Mouse (Mus musculus) heart, adult 9 months (tissue): ENCODE results near the gene Eif5.
"Not testable (repeated sequence)": the region's sequence is repeated elsewhere in the genome, so short reads cannot be mapped to it uniquely, and the experiment has no call there.

Experiments
- DNase-seq, 2 experiments: peaks; one replicate each; pipeline ENCODE4 v3.0.0; 2022; ENCODE audit warnings: low spot score in 2 of 2

Eif5 gene

GRCm38 (mm10) chr12:111524883-111525282 lies 12.9 kb upstream of the Eif5 start:
- DNase-seq: no peak

GRCm38 (mm10) chr12:111527643-111528281 lies 10.1 kb upstream of the Eif5 start:
- DNase-seq: no peak

GRCm38 (mm10) chr12:111529192-111529591 lies 8.6 kb upstream of the Eif5 start:
- no peak for DNase-seq

DNA sequence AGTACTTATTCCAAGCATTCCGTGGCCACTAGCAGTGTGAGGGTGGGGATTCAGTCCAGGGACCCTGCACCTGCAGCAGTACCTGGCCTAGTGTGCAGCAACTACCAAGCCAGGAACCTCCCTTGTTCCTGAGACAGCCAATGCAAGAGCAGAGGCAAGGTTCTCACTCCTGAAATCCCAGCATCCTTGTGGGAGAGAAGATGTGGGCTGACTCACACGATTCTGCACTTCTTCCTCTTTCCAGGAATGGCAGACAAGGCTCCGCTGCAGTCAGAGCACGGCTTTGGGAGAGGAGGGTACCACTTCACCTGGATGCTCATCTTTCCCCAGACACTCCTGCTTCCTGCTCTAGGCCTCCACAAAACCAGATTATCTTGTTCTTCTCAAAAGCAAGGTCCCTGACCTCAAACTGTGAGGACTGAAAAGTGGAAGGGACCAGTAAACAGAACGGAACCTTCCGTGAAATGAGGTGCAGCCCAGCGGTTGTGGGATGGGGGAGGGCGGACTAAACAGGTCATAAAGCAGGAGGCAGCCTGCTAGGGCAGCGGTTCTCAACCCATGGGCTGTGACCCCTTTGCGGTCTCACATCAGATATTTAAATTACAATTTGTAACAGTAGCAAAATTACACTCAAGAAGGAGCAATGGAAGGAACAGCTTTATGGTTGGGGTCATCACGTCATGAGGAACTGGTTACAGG lies 4.6 kb upstream of the Eif5 start:
- no peak for DNase-seq

DNA sequence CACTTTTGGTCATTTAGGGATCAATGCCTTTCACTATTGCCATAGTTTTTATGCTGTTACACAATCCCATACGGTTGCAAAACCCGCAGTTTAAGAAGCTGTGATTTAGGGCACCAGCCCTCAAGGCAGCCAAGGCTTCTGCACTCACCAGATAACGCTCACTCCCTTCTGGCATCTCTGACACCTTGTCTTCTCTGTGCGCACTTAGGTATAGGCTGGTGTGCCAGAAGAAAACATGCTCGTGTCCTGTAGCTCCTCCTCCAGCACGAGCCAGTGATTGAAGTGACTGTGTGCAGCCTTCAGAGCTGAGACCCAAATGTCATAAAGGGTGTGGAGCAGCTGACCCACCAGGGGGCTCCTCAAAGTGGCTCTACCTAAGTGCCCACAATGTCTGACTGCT lies 2.5 kb upstream of the Eif5 start:
- DNase-seq: no peak

- DNase-seq: no peak
Measured at GRCm38 (mm10) chr12:111535762-111536161, 2.1 kb upstream of the Eif5 start.

GRCm38 (mm10) chr12:111536746-111537145 lies 1.1 kb upstream of the Eif5 start:
- DNase-seq: no peak

DNA sequence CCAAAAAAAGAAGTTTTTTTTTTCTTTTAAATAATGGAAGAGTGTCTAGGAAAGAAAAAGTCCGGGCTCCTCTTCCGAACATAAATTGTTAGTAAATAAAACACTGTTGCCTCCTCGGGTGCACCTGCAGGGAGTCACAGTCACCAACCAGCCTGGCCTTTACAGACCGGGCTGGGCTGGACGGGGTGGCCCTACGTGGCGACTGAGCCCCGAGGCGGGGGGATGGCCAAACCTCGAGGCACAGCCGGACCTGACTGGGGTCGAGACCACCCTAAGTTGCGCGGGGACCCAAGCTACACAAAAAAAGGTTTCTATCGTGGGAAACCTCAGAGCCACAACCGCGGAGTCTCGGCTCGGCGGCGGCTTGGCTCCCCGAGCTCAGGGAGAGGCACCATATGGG lies 475 bp upstream of the Eif5 start:
- no peak for DNase-seq

- peak; percentile 81 to 84 for DNase-seq
Measured at GRCm38 (mm10) chr12:111538292-111539040, 650 bp downstream of the Eif5 start.

- no peak for DNase-seq
Measured at GRCm38 (mm10) chr12:111539041-111539345, 1.2 kb downstream of the Eif5 start.

GRCm38 (mm10) chr12:111547070-111547469 lies 9.3 kb downstream of the Eif5 start:
- no peak for DNase-seq

GRCm38 (mm10) chr12:111548555-111549289 lies 10.9 kb downstream of the Eif5 start:
- DNase-seq: no peak

- DNase-seq: no peak
Measured at GRCm38 (mm10) chr12:111550679-111551078, 12.9 kb downstream of the Eif5 start.

DNA sequence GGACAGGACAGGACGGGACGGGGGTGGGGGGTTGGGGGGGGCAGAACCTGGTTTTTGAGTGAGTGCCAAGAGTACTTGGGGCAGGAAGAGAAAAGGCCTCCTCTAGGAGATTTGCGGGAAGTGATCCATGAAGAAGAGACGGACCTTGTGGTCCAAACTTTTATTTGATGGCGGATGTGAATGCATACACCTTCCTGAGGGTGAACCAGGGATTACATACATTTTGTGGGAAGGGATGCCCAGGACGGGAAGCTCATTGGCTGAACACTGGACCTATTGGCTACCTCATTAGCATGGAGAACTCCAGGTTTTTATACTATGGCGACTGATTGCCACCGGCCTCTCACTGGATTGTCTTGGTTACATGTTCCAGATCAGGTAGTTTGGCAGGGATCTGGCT lies 14.5 kb downstream of the Eif5 start:
- DNase-seq: no peak

GRCm38 (mm10) chr12:111555357-111555756 lies 17.5 kb downstream of the Eif5 start:
- DNase-seq: no peak

DNA sequence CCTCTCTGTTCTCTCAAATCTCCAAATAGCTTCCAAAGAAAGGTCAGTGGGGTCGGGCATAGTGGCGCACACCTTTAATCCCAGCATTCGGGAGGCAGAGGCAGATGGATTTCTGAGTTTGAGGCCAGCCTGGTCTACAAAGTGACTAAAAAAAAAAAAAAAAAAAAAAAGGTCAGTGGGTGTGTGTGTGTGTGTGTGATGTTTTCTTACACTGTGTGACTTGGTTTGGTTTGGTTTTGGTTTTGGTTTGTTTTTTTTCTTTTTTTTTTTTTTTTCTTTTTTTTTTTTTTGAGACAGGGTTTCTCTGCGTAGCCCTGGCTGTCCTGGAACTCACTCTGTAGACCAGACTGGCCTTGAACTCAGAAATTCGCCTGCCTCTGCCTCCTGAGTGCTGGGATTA lies 18.1 kb downstream of the Eif5 start:
- DNase-seq: not testable (repeated sequence)

DNA sequence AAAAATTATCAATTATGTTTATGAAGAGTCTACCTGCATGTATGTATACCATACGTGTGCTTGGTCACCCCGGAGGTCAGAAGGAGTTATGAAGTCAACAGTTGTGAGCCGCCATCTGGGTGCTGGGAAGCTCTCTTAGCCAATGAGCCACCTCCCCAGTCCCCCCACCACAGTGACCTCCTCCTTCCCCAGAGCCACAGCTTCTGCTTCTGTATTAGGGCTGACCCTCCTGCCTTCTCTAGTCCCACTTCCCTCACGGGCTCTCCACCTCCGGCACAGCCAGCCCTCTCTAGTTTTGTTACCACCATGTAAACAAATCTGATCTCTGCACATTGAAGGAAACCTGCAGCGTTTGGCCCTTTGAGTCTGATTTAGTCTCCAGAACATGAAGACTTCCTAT lies 19.7 kb downstream of the Eif5 start:
- DNase-seq: no peak

DNA sequence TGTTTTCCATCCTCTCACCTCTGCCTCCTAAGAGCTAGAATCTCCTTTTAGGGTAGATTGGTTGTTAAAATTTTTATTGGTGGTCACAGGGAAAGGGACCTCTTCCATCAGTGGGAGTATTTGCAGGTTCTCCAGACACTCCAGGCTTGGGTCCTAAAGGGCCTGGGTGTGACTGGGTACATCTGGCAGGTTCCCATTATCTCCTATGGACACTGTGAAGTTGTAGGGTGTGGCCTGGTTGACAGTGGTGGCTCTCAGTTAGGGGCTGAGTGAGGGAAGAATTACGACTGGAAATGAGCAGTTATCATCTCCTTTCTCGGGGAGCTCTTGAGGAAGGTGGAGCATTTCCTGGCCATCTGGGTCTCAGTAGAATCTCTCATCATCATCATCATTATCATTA lies 20.8 kb downstream of the Eif5 start:
- DNase-seq: no peak

DNA sequence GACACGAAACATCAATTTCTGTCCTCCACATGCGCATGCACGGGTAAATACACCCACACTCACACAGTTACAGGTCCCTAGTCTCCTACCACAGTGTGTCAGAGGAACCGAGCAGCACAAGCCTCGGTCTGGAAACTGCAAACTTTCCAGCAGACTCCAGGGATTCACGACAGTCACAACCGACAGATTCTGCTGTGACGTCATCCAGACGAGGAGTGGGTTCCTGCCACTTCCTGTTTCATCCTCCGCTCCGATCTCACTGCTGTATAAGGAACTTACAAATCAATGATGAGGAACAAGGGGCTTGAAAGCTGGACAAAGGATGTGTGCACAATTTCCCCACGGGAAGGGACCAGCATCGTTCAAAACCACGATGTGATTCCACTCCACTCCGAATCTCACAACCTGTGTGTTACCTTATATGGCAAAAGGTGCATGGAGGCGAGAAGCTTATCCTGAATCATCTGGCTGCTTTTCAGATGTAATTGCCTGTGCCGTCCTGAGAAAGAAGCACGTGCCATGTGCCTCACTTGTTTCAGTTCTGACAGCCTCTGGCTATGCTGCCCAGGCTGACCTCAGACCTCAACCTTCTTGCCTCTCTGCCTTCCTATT lies 21.9 kb downstream of the Eif5 start:
- no peak for DNase-seq

GRCm38 (mm10) chr12:111560286-111560685 lies 22.5 kb downstream of the Eif5 start:
- no peak for DNase-seq

DNA sequence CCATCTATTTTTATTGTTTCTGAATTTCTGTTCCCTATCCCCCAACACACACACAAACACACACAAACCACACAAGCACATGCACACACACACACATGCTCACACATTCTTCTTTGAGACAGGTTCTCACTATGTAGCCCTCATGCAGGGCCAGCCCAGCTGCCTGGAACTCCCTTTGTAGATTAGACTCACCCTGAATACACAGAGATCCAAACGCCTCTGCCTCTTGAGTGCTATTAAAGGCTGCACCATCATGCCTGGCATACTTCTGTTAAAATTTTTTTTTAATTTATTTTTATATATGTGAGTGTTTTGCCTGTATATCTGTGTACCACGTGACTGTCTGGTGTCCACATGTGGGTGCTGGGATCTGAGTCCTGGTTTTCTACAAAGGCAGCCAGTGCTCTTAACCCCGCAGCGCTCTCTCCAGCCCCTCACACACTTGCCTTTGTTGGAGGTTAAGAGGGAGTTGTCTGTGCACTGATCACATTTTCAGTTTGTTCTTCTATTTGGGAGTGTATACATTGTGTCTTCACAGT lies 24.5 kb downstream of the Eif5 start:
- DNase-seq: no peak
